Mouse (Mus musculus): ENCODE measurements around the gene Gse1. TPM values are rescaled to one million over a fixed set of nuclear protein-coding genes. Genes with fewer than 3 reads are reported as not detected.

Gene Gse1
- polyA plus RNA-seq, 1 experiment: 14.7 TPM

- Histone ChIP-seq H3K27me3 (ENCODE audit: control insufficient read depth, insufficient read depth, insufficient read length) (no peaks in the 10 kb centered on the region), H3K4me3 (no peak overlapping the region)
Observed at GRCm38 (mm10) chr8:120395892-120396291, 167.6 kb downstream of the Gse1 start.

GRCm38 (mm10) chr8:120396756-120397155, 168.5 kb downstream of the Gse1 start:
- no peaks in the 10 kb centered on the region for H3K36me3 ChIP-seq (ENCODE audit: control insufficient read depth, insufficient read depth)
- H3ac ChIP-seq (ENCODE audit: control insufficient read depth, insufficient read length): no peak overlapping the region
- no peak for TF ChIP-seq SRF (IDR thresholded peaks at IDR 0.05; ENCODE audit: control insufficient read depth, insufficient read length, low read depth)
- no peak for TF ChIP-seq MYOG (IDR thresholded peaks at IDR 0.05; ENCODE audit: control insufficient read depth in 1 of 3, insufficient read depth in 1 of 3, insufficient read length in 2 of 3, low read depth in 2 of 3)
- no peak for TF ChIP-seq TCF12 (IDR thresholded peaks at IDR 0.05; ENCODE audit: insufficient read depth, poor library complexity, severe bottlenecking)
- no peak for TF ChIP-seq USF1 (IDR thresholded peaks at IDR 0.05; ENCODE audit: low read depth)
- TF ChIP-seq MYOD1 (IDR thresholded peaks at IDR 0.05; ENCODE audit: control insufficient read depth in 1 of 3, insufficient read length in 2 of 3, low read depth in 2 of 3): no peak
- TF ChIP-seq TCF3 (IDR thresholded peaks at IDR 0.05; ENCODE audit: insufficient read length, low read depth): no peak
- TF ChIP-seq POLR2AphosphoS2 (IDR thresholded peaks at IDR 0.05; ENCODE audit: insufficient read length, low read depth): no peak
- no peak for TF ChIP-seq E2F4 (IDR thresholded peaks at IDR 0.05; ENCODE audit: insufficient read depth)
- TF ChIP-seq CEBPB (IDR thresholded peaks at IDR 0.05; ENCODE audit: insufficient read depth, poor library complexity, severe bottlenecking): no peak
- TF ChIP-seq POLR2A (IDR thresholded peaks at IDR 0.05; ENCODE audit: insufficient read length, low read depth): no peak
- TF ChIP-seq REST (IDR thresholded peaks at IDR 0.05; ENCODE audit: insufficient read depth, insufficient read length): no peak
- no peak overlapping the region for H3K4me2 ChIP-seq (ENCODE audit: low read depth)
- no peaks in the 10 kb centered on the region for H3K79me2 ChIP-seq (ENCODE audit: control insufficient read depth, insufficient read depth)
- H3K27me3 ChIP-seq (ENCODE audit: control insufficient read depth, insufficient read depth, insufficient read length): no peaks in the 10 kb centered on the region
- no peak overlapping the region for H3K4me3 ChIP-seq

More at GRCm38 (mm10) chr8:120395892-120396291, 167.6 kb downstream of the Gse1 start:
- Histone ChIP-seq H3K4me2 (ENCODE audit: low read depth) (no peak overlapping the region), H3K36me3 (ENCODE audit: control insufficient read depth, insufficient read depth) (no peaks in the 10 kb centered on the region), H3ac (ENCODE audit: control insufficient read depth, insufficient read length) (no peak overlapping the region), H3K79me2 (ENCODE audit: control insufficient read depth, insufficient read depth) (no peaks in the 10 kb centered on the region)
- TF ChIP-seq TCF12 (IDR thresholded peaks at IDR 0.05; ENCODE audit: insufficient read depth, poor library complexity, severe bottlenecking) (no peak), E2F4 (IDR thresholded peaks at IDR 0.05; ENCODE audit: insufficient read depth) (no peak), SRF (IDR thresholded peaks at IDR 0.05; ENCODE audit: control insufficient read depth, insufficient read length, low read depth) (no peak), MAX (IDR thresholded peaks at IDR 0.05; ENCODE audit: low read depth) (no peak), REST (IDR thresholded peaks at IDR 0.05; ENCODE audit: insufficient read depth, insufficient read length) (no peak)

DNA sequence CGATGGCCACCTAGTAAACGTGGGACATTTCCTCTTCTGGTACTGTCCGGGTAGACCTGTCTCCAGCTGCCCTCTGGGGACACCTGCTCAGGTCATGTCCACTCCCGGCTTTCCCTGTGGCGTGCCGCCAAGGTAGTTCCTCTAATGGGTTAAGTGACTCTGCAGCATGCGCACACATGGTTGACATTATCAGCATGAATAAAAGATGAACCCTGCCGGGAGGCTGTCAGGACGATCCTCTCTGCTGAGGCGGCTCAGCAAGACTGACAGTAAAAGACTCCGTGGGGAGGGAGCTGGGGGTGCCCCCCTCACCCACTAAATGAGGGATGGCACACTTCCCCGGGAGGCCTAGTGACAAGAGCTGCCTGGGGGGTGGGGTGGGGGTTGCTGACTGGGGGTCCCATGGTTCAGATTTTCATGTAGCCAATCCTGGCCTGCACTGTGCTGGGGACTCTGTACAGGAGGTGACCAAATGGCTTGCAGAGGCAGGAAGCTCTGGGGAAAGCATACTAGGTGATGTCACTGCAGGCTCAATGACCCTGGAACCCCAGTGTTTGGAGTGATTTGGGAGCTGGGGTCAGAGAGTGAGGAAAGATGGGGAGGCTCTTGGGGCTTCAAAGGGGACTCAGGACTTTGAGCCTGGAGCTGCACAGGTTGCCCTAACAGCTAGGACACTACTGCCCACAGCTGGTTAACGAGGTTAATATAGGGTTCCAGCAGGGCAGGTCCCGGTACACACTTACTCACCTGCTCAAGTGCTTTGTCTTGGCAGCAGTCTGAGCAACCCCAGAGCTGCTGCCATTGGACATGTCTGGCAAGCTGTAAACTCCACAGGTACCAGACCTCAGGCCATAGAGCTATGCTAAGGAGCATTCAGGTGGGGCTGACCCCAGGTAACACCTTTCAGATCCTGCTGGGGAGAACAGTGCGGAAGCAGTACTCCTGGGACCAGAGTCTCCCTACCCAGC, 169.5 kb downstream of the Gse1 start:
- TF ChIP-seq CEBPB (IDR thresholded peaks at IDR 0.05; ENCODE audit: insufficient read depth, poor library complexity, severe bottlenecking) (no peak), SRF (IDR thresholded peaks at IDR 0.05; ENCODE audit: control insufficient read depth, insufficient read length, low read depth) (no peak), MYOD1 (IDR thresholded peaks at IDR 0.05; ENCODE audit: control insufficient read depth in 1 of 3, insufficient read length in 2 of 3, low read depth in 2 of 3) (no peak), POLR2AphosphoS2 (IDR thresholded peaks at IDR 0.05; ENCODE audit: insufficient read length, low read depth) (no peak), TCF3 (IDR thresholded peaks at IDR 0.05; ENCODE audit: insufficient read length, low read depth) (no peak), TCF12 (IDR thresholded peaks at IDR 0.05; ENCODE audit: insufficient read depth, poor library complexity, severe bottlenecking) (no peak), MAX (IDR thresholded peaks at IDR 0.05; ENCODE audit: low read depth) (no peak)
- H3K4me3 ChIP-seq: no peak overlapping the region
- no peak overlapping the region for H3ac ChIP-seq (ENCODE audit: control insufficient read depth, insufficient read length)
- no peaks in the 10 kb centered on the region for H3K36me3 ChIP-seq (ENCODE audit: control insufficient read depth, insufficient read depth)
- H3K79me2 ChIP-seq (ENCODE audit: control insufficient read depth, insufficient read depth): no peaks in the 10 kb centered on the region
- H3K4me2 ChIP-seq (ENCODE audit: low read depth): no peak overlapping the region
- no peaks in the 10 kb centered on the region for H3K27me3 ChIP-seq (ENCODE audit: control insufficient read depth, insufficient read depth, insufficient read length)

DNA sequence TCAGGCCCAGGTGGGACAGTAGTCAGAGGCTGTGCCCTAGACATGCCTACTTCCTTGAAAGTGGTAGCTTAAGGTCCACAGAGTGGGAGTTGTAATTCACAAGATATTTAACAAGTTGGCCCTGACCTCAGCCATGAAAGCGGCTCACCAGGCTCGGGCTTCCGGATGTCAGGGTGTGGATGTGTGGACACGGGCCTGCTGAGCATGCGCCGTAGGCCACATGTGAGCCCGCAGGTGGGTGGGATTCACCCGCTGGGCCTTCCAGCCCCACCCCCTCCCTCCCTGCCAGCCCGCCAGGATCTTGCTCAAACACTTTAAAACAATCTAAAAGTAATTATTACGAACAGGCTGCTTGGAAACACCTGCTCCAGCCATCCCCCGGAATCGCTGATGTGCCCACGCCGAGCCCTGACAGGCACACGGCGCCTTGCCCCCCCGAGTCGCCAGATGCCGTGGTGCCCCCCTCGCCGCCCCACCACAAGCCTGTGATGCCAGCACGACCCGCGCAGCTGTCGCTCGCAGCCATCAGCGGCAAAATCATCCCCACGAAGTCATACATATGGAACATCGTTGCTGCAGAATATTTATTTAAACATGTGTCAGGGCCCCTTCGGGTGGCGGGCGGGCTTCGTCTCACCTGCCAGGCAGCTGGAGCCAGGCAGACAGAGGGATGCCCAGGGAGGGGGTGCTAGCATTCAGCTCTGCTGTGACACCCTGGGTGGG, 171.1 kb downstream of the Gse1 start:
- TF ChIP-seq E2F4 (IDR thresholded peaks at IDR 0.05; ENCODE audit: insufficient read depth) (no peak), MAX (IDR thresholded peaks at IDR 0.05; ENCODE audit: low read depth) (no peak), POLR2A (IDR thresholded peaks at IDR 0.05; ENCODE audit: insufficient read length, low read depth) (no peak), MYOG (IDR thresholded peaks at IDR 0.05; ENCODE audit: control insufficient read depth in 1 of 3, insufficient read depth in 1 of 3, insufficient read length in 2 of 3, low read depth in 2 of 3) (no peak), REST (IDR thresholded peaks at IDR 0.05; ENCODE audit: insufficient read depth, insufficient read length) (no peak), POLR2AphosphoS2 (IDR thresholded peaks at IDR 0.05; ENCODE audit: insufficient read length, low read depth) (no peak), TCF3 (IDR thresholded peaks at IDR 0.05; ENCODE audit: insufficient read length, low read depth) (no peak), USF1 (IDR thresholded peaks at IDR 0.05; ENCODE audit: low read depth) (no peak), CEBPB (IDR thresholded peaks at IDR 0.05; ENCODE audit: insufficient read depth, poor library complexity, severe bottlenecking) (no peak), MYOD1 (IDR thresholded peaks at IDR 0.05; ENCODE audit: control insufficient read depth in 1 of 3, insufficient read length in 2 of 3, low read depth in 2 of 3) (no peak), SRF (IDR thresholded peaks at IDR 0.05; ENCODE audit: control insufficient read depth, insufficient read length, low read depth) (no peak), TCF12 (IDR thresholded peaks at IDR 0.05; ENCODE audit: insufficient read depth, poor library complexity, severe bottlenecking) (no peak)
- Histone ChIP-seq H3ac (ENCODE audit: control insufficient read depth, insufficient read length) (no peak overlapping the region), H3K27me3 (ENCODE audit: control insufficient read depth, insufficient read depth, insufficient read length) (no peaks in the 10 kb centered on the region), H3K4me3 (no peak overlapping the region), H3K79me2 (ENCODE audit: control insufficient read depth, insufficient read depth) (no peaks in the 10 kb centered on the region), H3K4me2 (ENCODE audit: low read depth) (no peak overlapping the region), H3K36me3 (ENCODE audit: control insufficient read depth, insufficient read depth) (no peaks in the 10 kb centered on the region)

All from myocyte (in vitro differentiated cells).